Mouse (Mus musculus): Measurements from ENCODE around the gene Clec2d.

The Clec2d gene

GRCm38 (mm10) chr6:129228935-129229773 is 48.7 kb downstream of the Clec2d start:
- no peak for DNase-seq

GRCm38 (mm10) chr6:129229774-129230578 is 49.6 kb downstream of the Clec2d start:
- peak; percentile 79 to 87 for DNase-seq

- no peak for DNase-seq
These were observed 51.8 kb downstream of the Clec2d start for GRCm38 (mm10) chr6:129232005-129232841.

- DNase-seq, result peak; percentile 48 to 61
These were observed 52.4 kb downstream of the Clec2d start for GRCm38 (mm10) chr6:129232842-129233205.

DNA sequence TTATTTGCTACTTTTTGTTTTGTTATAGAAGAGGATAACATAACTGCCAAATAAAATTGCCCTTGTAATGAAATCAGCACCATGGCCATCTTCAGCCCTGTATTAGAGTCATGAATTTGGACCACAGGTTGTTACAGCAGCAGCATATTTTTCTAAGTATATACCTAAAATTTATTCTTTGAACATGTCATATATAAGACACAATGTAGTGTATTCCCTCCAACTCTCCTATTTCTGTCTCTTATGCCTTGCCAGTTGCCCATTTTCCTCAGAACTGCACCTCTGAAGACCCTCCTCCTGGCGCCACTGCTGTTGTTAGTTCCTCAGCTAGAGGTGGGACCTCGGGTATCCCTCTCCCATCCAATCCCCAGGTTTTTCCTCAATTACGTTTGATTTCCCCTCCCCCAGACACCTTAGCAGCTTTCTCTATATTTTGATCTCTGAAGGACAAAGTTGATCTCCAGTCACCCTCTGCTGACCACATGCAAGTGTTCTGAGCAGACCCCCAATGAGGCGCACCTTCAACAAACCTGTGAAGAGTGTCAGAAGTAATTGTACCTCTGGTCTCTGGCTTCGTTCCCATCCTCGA is 53.0 kb downstream of the Clec2d start:
- DNase-seq, result no peak

DNA sequence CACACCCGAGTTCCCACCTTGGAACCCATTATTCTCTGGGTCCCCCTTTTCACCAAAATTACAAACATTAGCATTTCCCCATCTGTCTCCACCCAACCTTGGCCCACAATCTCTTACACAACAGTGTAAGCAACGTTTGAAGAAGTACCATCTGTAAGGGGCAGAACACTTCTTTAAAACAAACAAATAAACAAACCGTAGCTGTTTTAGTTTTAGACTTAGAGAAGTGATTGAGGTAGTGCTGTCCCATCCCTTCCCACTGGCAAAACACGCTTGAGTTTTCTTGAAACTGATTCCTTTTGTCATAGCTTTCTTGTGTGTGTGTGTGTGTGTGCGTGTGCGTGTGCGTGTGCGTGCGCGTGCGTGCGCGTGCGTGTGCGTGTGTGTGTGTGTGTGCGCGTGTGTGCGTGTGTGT is 53.5 kb downstream of the Clec2d start:
- no peak for DNase-seq

- no peak for DNase-seq
These were observed 54.3 kb downstream of the Clec2d start for GRCm38 (mm10) chr6:129234456-129235360.

DNA sequence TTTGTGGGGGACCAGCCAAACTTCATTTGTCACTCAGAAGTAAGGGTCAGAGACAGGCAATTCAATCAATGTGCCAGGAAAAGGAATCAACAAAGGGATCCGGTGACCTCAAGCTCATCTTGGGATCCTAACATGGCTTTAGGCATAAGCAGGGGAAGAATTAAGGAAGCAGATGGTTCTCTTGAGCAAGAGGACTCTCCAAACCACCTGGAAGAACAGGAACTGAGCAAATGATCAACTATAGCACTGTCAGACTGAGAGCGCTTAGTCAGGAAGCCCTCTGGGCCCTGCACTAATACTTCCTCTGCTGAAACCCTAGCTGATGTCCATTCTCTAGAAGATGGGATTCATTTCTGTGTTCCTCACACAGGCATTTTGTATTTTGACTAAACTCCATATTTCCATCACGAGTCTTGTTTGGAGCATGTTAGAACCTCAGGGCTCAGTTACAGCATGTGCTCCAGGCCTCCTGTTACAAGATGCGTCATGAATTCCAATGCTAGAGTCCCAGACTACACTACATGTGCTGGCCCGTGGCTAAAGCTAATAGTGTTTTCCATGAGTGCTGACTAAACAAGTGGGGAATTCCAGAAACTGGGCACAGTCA is 55.5 kb downstream of the Clec2d start:
- DNase-seq, result peak in 1 of 2 experiments; percentile 68
